Mouse (Mus musculus) liver, embryonic 12.5 days (tissue): Measurements from ENCODE around the gene Ift81. TPM values are rescaled to one million over a fixed set of nuclear protein-coding genes. Genes with fewer than 3 reads are reported as not detected.

Source experiments
- ATAC-seq: fragments of 200-750 bp; cut with Nextera tagmentation; 2 replicates; pipeline ENCODE4 v1.8.0; 2017; ENCODE audit warnings: moderate number of reproducible peaks, mild to moderate bottlenecking, moderate library complexity
- H3K27ac ChIP-seq: fragments of 300-500 bp; sonication (generic); 2 replicates; pipeline ENCODE4 v1.5.1; 2016; ENCODE audit warnings: mild to moderate bottlenecking
- H3K27me3 ChIP-seq: fragments of 300-500 bp; sonication (generic); replicated peaks from 2 replicates; pipeline ENCODE4 v1.6.1; 2016; ENCODE audit warnings: mild to moderate bottlenecking, moderate library complexity
- H3K36me3 ChIP-seq: fragments of 300-500 bp; sonication (generic); 2 replicates; pipeline ENCODE4 v1.6.1; 2016; ENCODE audit warnings: mild to moderate bottlenecking, moderate library complexity
- H3K4me1 ChIP-seq: fragments of 300-500 bp; sonication (generic); 2 replicates; pipeline ENCODE4 v1.6.1; 2016
- H3K4me2 ChIP-seq: fragments of 300-500 bp; sonication (generic); 2 replicates; pipeline ENCODE4 v1.6.1; 2016; ENCODE audit warnings: mild to moderate bottlenecking, moderate library complexity
- H3K4me3 ChIP-seq: fragments of 300-500 bp; sonication (generic); 2 replicates; pipeline ENCODE4 v1.5.1; 2016; ENCODE audit warnings: mild to moderate bottlenecking, moderate library complexity
- H3K9ac ChIP-seq: fragments of 300-500 bp; sonication (generic); 2 replicates; pipeline ENCODE4 v1.6.1; 2016; ENCODE audit warnings: mild to moderate bottlenecking, moderate library complexity
- H3K9me3 ChIP-seq: fragments of 300-500 bp; sonication (generic); replicated peaks from 2 replicates; pipeline ENCODE4 v1.6.1; 2016; ENCODE audit warnings: mild to moderate bottlenecking, moderate library complexity
- WGBS: fragments of 180-500 bp; shearing (Covaris S2); methylation state at CpG from one replicate; pipeline ENCODE4 v1.1.7; 2016; ENCODE audit not compliant: insufficient replicate concordance; 5-methylcytosine and 5-hydroxymethylcytosine counted together
- polyA plus RNA-seq: library from polyadenylated mRNA; unstranded; fragments of >200 nt; fragmentation: Nextera tagmentation; extraction: Ambion mirVana; gene quantifications from 2 replicates; pipeline ENCODE4 v1.2.1, GENCODE M21; 2016

Gene Ift81
- polyA plus RNA-seq, 1 experiment from 2014 or later: 4.6 TPM

DNA sequence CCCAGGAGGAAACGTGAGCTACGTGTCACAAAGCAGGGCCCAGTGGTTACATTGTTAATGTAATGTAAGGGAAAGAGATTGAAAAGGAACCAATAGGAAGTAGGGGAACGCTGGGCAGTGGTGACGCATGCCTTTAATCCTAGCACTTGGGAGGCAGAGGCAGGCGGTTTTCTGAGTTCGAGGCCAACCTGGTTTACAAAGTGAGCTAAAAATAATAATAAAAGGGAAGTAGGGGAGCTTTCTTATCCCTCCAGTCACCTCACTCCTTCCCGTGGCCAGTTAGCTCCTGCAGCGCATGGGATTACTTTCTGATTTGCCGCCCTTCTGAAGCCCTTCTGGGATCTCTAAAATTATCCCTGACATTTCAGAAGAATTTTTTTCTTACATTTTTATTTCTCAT is 9.5 kb upstream of the Ift81 start:
- peaks cover 16% of the 10 kb centered on the region for H3K4me1 ChIP-seq
- 43% methylated on average over 9 of the region's 9 CpGs for WGBS

DNA sequence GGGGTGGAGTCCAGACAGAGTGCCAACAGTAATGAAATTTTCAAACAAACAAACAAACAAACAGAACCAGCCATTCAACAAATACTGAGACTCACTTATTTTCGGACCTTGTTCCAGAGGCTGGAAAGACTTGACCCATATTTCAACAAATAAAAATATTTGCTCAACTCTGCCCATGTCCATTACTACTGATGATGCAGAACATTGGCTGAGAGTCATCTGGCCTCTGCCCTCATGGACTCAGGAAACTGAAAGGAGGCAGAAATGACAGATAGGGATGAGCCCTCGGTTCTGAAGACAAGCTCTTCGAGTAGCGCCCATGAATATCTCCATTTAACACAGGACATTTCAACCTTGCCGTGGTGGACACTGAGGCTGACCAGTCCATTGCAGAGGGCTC is 8.2 kb upstream of the Ift81 start:
- 60% methylated on average over 5 of the region's 5 CpGs for WGBS
- no peaks in the 10 kb centered on the region for H3K36me3 ChIP-seq
- H3K27ac ChIP-seq: no peak overlapping the region
- H3K9ac ChIP-seq: no peak overlapping the region
- peaks cover 16% of the 10 kb centered on the region for H3K4me1 ChIP-seq
- H3K4me3 ChIP-seq: no peak overlapping the region
- H3K4me2 ChIP-seq: no peak overlapping the region
- H3K27me3 ChIP-seq: no peaks in the 10 kb centered on the region
- no peaks in the 10 kb centered on the region for H3K9me3 ChIP-seq
- ATAC-seq: no peak

More for the DNA sequence above, 9.5 kb upstream of the Ift81 start:
- Histone ChIP-seq H3K9me3 (no peaks in the 10 kb centered on the region), H3K4me2 (no peak overlapping the region), H3K27me3 (0 out of 2 replicates have a peak, but pooled peaks cover 3% of the 10 kb centered on the region), H3K36me3 (no peaks in the 10 kb centered on the region), H3K27ac (no peak overlapping the region), H3K9ac (no peak overlapping the region), H3K4me3 (no peak overlapping the region)
- ATAC-seq: no peak

DNA sequence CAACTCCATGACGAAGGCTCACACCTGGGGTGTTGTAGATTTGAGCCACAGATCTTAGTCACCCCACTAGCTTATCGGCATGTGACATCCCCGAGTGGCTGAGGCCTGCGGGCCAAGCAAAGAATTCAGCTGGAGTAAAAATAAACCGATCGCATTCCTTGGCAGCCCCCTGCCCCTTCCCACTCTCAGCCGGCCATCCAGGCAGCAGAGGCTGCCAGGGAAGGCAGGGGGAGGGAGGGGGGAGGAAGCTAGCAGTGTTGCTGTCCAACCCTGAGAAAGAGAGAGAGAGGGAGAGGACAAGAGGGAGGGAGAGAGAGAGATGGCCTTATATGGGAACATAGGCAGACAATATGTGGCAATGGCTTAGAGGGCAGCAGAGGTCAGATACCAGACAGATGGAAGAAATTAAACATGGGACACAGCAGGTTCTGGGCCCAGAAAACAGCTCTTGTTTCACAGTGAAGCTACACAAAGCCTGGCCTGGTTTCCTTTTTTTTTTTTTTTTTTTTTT is 7.1 kb upstream of the Ift81 start:
- H3K27ac ChIP-seq: no peak overlapping the region
- H3K27me3 ChIP-seq: peaks cover 6% of the 10 kb centered on the region; the same call in 1 of the 2 replicates
- H3K4me2 ChIP-seq: no peak overlapping the region
- H3K9me3 ChIP-seq: no peaks in the 10 kb centered on the region
- H3K9ac ChIP-seq: no peak overlapping the region
- no peak for ATAC-seq
- peaks cover 16% of the 10 kb centered on the region for H3K4me1 ChIP-seq
- 36% methylated on average over 7 of the region's 7 CpGs for WGBS
- H3K4me3 ChIP-seq: no peak overlapping the region
- H3K36me3 ChIP-seq: no peaks in the 10 kb centered on the region

DNA sequence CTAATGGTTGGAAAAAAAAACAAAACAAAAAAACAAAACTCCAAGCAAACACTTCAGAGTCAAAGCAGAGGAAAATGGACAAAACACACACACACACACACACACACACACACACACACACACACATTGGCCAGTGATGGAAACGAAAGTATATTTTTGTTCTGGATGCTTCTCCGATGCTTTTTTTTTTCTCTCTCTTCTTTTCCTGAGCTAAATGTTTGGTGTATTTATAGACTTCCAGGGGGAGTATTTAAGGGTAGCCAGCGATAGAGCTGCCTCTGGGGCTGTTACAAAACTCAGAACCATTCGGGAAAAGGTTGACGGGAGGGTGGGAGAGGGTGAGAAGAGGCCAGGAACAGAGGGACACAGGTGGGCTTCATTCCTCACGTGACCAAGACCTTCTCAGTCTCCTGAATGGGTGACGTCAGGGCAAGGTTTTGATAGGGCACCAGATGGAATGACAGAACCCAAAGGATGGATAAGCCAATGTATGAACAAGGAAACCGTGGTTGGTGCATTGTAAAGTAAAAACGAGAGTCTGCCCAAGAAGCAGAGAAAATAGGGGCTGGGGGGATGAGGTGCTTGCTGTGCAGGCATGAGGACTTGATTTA is 5.5 kb upstream of the Ift81 start:
- Histone ChIP-seq H3K9me3 (no peaks in the 10 kb centered on the region), H3K4me1 (peaks cover 13% of the 10 kb centered on the region), H3K4me3 (no peak overlapping the region), H3K9ac (no peak overlapping the region), H3K36me3 (no peaks in the 10 kb centered on the region), H3K4me2 (no peak overlapping the region), H3K27ac (no peak overlapping the region), H3K27me3 (peaks cover 6% of the 10 kb centered on the region; the same call in 1 of the 2 replicates)
- ATAC-seq: no peak
- 66% methylated on average over 9 of the region's 9 CpGs for WGBS

- no peak overlapping the region for H3K4me3 ChIP-seq
- no peak overlapping the region for H3K9ac ChIP-seq
- 53% methylated on average over 5 of the region's 5 CpGs for WGBS
- H3K4me1 ChIP-seq: peaks cover 13% of the 10 kb centered on the region
- H3K36me3 ChIP-seq: no peaks in the 10 kb centered on the region
- no peak overlapping the region for H3K27ac ChIP-seq
- H3K9me3 ChIP-seq: no peaks in the 10 kb centered on the region
- H3K4me2 ChIP-seq: no peak overlapping the region
- H3K27me3 ChIP-seq: peaks cover 16% of the 10 kb centered on the region
- no peak for ATAC-seq
These were observed 3.4 kb upstream of the Ift81 start for GRCm38 (mm10) chr5:122617718-122618117.

GRCm38 (mm10) chr5:122611651-122612050 is 2.7 kb downstream of the Ift81 start:
- ATAC-seq: no peak
- Histone ChIP-seq H3K27me3 (peaks cover 13% of the 10 kb centered on the region), H3K36me3 (no peaks in the 10 kb centered on the region), H3K4me3 (no peak overlapping the region), H3K9ac (no peak overlapping the region), H3K4me1 (peaks cover 13% of the 10 kb centered on the region), H3K27ac (no peak overlapping the region), H3K4me2 (no peak overlapping the region), H3K9me3 (no peaks in the 10 kb centered on the region)
- 55% methylated on average over 5 of the region's 5 CpGs for WGBS

- Histone ChIP-seq H3K4me1 (no peaks in the 10 kb centered on the region), H3K27me3 (no peaks in the 10 kb centered on the region), H3K27ac (no peak overlapping the region), H3K9ac (no peak overlapping the region), H3K9me3 (no peaks in the 10 kb centered on the region), H3K36me3 (no peaks in the 10 kb centered on the region), H3K4me3 (no peak overlapping the region), H3K4me2 (no peak overlapping the region)
- WGBS: 83% methylated on average over 2 of the region's 2 CpGs
- no peak for ATAC-seq
These were observed 9.4 kb downstream of the Ift81 start for GRCm38 (mm10) chr5:122604894-122605293.

GRCm38 (mm10) chr5:122602233-122602632 is 12.1 kb downstream of the Ift81 start:
- no peak overlapping the region for H3K4me3 ChIP-seq
- no peak for ATAC-seq

DNA sequence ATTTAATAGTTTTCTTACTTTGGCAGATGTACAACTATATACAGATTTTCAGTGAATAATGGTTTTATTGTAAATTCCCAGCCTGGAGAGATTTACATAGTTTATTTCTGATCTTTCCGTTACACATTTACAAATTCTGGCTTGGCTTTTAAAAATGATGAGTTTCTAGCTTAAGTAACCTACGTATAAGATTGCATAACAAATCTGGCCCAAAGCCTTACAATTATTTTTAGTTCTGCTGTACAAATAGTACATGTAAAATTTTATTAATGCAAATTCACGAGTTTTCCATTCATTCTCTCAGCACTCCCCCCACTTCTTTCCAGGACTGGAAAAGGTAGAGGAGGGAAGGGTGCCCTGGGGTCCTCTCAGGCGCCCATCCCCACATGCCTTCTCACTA is 18.8 kb downstream of the Ift81 start:
- H3K4me1 ChIP-seq: no peaks in the 10 kb centered on the region
- WGBS: 71% methylated on average over 4 of the region's 4 CpGs
- ATAC-seq: no peak

More at GRCm38 (mm10) chr5:122602233-122602632, 12.1 kb downstream of the Ift81 start:
- H3K27ac ChIP-seq: no peak overlapping the region
- no peaks in the 10 kb centered on the region for H3K9me3 ChIP-seq
- peaks cover 4% of the 10 kb centered on the region for H3K36me3 ChIP-seq
- H3K4me1 ChIP-seq: no peaks in the 10 kb centered on the region
- WGBS: 34% methylated on average over 11 of the region's 11 CpGs
- H3K9ac ChIP-seq: no peak overlapping the region
- no peak overlapping the region for H3K4me2 ChIP-seq
- H3K27me3 ChIP-seq: no peaks in the 10 kb centered on the region

GRCm38 (mm10) chr5:122589891-122590290 is 24.4 kb downstream of the Ift81 start:
- ATAC-seq: no peak

More for the DNA sequence above, 18.8 kb downstream of the Ift81 start:
- Histone ChIP-seq H3K4me2 (no peak overlapping the region), H3K27me3 (no peaks in the 10 kb centered on the region), H3K36me3 (peaks cover 8% of the 10 kb centered on the region), H3K9me3 (no peaks in the 10 kb centered on the region), H3K4me3 (no peak overlapping the region), H3K9ac (no peak overlapping the region), H3K27ac (no peak overlapping the region)

DNA sequence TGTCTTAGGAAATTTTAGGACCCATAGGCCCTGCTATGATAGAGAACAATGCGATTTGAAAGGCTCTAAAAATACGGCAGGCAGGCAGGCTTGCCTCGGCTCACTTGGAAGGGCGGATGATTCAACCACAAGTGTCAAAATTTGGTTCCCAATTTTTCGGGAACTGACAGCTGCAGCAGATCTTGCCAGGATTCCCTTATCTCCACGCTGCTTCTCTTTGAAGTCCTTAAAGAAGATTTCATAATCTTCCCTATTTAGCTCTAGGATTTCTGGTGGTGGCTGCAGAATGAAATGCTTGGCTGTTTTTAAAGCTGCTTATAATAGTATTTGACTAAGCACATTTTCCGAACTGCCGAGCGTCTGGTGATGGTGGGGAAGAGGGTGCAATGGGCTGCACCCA is 28.8 kb downstream of the Ift81 start:
- Histone ChIP-seq H3K9me3 (no peaks in the 10 kb centered on the region), H3K4me2 (no peak overlapping the region), H3K27ac (no peak overlapping the region), H3K9ac (no peak overlapping the region), H3K27me3 (no peaks in the 10 kb centered on the region), H3K4me1 (no peaks in the 10 kb centered on the region), H3K36me3 (peaks cover 11% of the 10 kb centered on the region), H3K4me3 (no peak overlapping the region)
- 67% methylated on average over 9 of the region's 9 CpGs for WGBS
- no peak for ATAC-seq

More at GRCm38 (mm10) chr5:122589891-122590290, 24.4 kb downstream of the Ift81 start:
- Histone ChIP-seq H3K4me1 (no peaks in the 10 kb centered on the region), H3K9ac (no peak overlapping the region), H3K9me3 (no peaks in the 10 kb centered on the region), H3K4me3 (no peak overlapping the region), H3K27ac (no peak overlapping the region), H3K4me2 (no peak overlapping the region), H3K27me3 (no peaks in the 10 kb centered on the region), H3K36me3 (peaks cover 6% of the 10 kb centered on the region; the same call in 1 of the 2 replicates)
- WGBS: 63% methylated on average over 4 of the region's 4 CpGs

DNA sequence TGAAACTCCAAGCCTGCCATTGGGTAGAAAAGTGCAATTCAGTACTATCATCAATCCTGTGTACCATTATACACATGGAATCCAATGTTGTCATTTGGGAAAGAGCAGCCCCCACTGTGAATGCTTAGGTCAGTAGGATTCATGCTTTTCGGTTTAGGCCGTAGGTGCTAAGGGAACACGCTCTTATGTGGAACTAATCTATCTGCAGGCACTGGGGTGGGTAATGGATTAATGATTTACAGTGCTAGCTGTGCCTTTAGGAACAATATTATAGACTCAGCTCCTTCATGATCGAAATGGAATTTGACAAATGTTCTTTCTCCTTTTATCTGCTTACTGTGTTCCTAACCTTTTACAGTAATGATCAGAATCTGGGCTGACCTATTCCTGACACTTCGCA is 30.2 kb downstream of the Ift81 start:
- Histone ChIP-seq H3K4me3 (no peak overlapping the region), H3K4me1 (no peaks in the 10 kb centered on the region), H3K27ac (no peak overlapping the region), H3K27me3 (no peaks in the 10 kb centered on the region), H3K9me3 (no peaks in the 10 kb centered on the region), H3K9ac (no peak overlapping the region), H3K36me3 (peaks cover 19% of the 10 kb centered on the region), H3K4me2 (no peak overlapping the region)
- ATAC-seq: no peak
- 69% methylated on average over 5 of the region's 5 CpGs for WGBS
